Mouse (Mus musculus) frontal cortex, adult 2 months (tissue): ENCODE measurements around the gene Aldh3b2. TPM values are rescaled to one million over a fixed set of nuclear protein-coding genes. Genes with fewer than 3 reads are reported as not detected.

Experiments used
- DNase-seq, 2 experiments: peaks; one replicate each; pipeline ENCODE4 v3.0.0; 2022; ENCODE audit warnings: low spot score in 1 of 2; ENCODE audit errors: extremely low spot score in 1 of 2
- polyA plus RNA-seq: library from polyadenylated mRNA; depleted of rRNA; stranded (reverse); fragments of >200 nt; gene quantifications from 2 replicates; pipeline ENCODE4 v1.2.3, GENCODE M21; 2012; rRNA removed

The Aldh3b2 gene
- 3.5 and 3.6 TPM in 2 replicates for polyA plus RNA-seq

GRCm38 (mm10) chr19:3972229-3972628 is at the start of gene Aldh3b2:
Aldh3b2 (plus strand) TSS chr19:3972328.
- DNase-seq = no peak

GRCm38 (mm10) chr19:3922661-3923371 is 49.3 kb upstream of the Aldh3b2 start:
- DNase-seq = no peak

GRCm38 (mm10) chr19:3923586-3923985 is 48.5 kb upstream of the Aldh3b2 start:
- DNase-seq = no peak

- DNase-seq = no peak
Measured at GRCm38 (mm10) chr19:3924190-3924589, 47.9 kb upstream of the Aldh3b2 start.

GRCm38 (mm10) chr19:3924868-3925267 is 47.3 kb upstream of the Aldh3b2 start:
- DNase-seq = no peak

GRCm38 (mm10) chr19:3925859-3926258 is 46.3 kb upstream of the Aldh3b2 start:
- no peak for DNase-seq

GRCm38 (mm10) chr19:3926279-3926678 is 45.8 kb upstream of the Aldh3b2 start:
- no peak for DNase-seq

- no peak for DNase-seq
Measured at GRCm38 (mm10) chr19:3926685-3927084, 45.4 kb upstream of the Aldh3b2 start.

GRCm38 (mm10) chr19:3927989-3928388 is 44.1 kb upstream of the Aldh3b2 start:
- no peak for DNase-seq

- DNase-seq = no peak
Measured at GRCm38 (mm10) chr19:3928779-3929178, 43.3 kb upstream of the Aldh3b2 start.

- DNase-seq = peak in 1 of 2 experiments; percentile 58
Measured at GRCm38 (mm10) chr19:3929211-3929941, 42.8 kb upstream of the Aldh3b2 start, which contains the start of gene Aldh3b1. Aldh3b1 (minus strand) TSS chr19:3929808.

- DNase-seq = no peak
Measured at GRCm38 (mm10) chr19:3930262-3931057, 41.7 kb upstream of the Aldh3b2 start.

- DNase-seq = no peak
Measured at GRCm38 (mm10) chr19:3931716-3932115, 40.4 kb upstream of the Aldh3b2 start.

GRCm38 (mm10) chr19:3935032-3935895 is 36.9 kb upstream of the Aldh3b2 start, which contains the start of gene Unc93b1:
Unc93b1 (plus strand) TSS chr19:3935186.
- DNase-seq = no peak

GRCm38 (mm10) chr19:3935896-3936850 is 36.0 kb upstream of the Aldh3b2 start:
- DNase-seq = peak in 1 of 2 experiments; percentile 41

- DNase-seq = no peak
Measured at GRCm38 (mm10) chr19:3942315-3942714, 29.8 kb upstream of the Aldh3b2 start.

GRCm38 (mm10) chr19:3942986-3943735 is 29.0 kb upstream of the Aldh3b2 start:
- DNase-seq = no peak

GRCm38 (mm10) chr19:3945872-3946564 is 26.1 kb upstream of the Aldh3b2 start:
- no peak for DNase-seq
